Mouse (Mus musculus) midbrain, embryonic 14.5 days (tissue): ENCODE results near the gene Fam189b. TPM values are rescaled to one million over a fixed set of nuclear protein-coding genes. Genes with fewer than 3 reads are reported as not detected.

Experiments
- ATAC-seq: fragments of 200-750 bp; cut with Nextera tagmentation; 2 replicates; pipeline ENCODE4 v1.8.0; 2017; ENCODE audit warnings: moderate number of reproducible peaks, moderate library complexity; ENCODE audit not compliant: low FRiP score, low TSS enrichment
- DNase-seq: peaks from one replicate; pipeline ENCODE4 v3.0.0-alpha.2; 2015
- H3K27ac ChIP-seq: fragments of 300-500 bp; sonication (generic); replicated peaks from 2 replicates; pipeline ENCODE4 v1.5.1; 2014; ENCODE audit warnings: mild to moderate bottlenecking, low read depth, low read length, moderate library complexity
- H3K27me3 ChIP-seq: fragments of 300-500 bp; sonication (generic); 2 replicates; pipeline ENCODE4 v1.6.1; 2014; ENCODE audit warnings: low read length, control low read depth, mixed read lengths; ENCODE audit not compliant: control insufficient read depth, insufficient read depth
- H3K36me3 ChIP-seq: fragments of 300-500 bp; sonication (generic); 2 replicates; pipeline ENCODE4 v1.6.1; 2014; ENCODE audit warnings: low read length, control low read depth; ENCODE audit not compliant: control insufficient read depth, insufficient read depth
- H3K4me1 ChIP-seq: fragments of 300-500 bp; sonication (generic); 2 replicates; pipeline ENCODE4 v1.6.1; 2014; ENCODE audit warnings: mild to moderate bottlenecking, antibody characterized with exemption, low read length, control low read depth; ENCODE audit not compliant: control insufficient read depth, insufficient read depth
- H3K4me2 ChIP-seq: fragments of 300-500 bp; sonication (generic); 2 replicates; pipeline ENCODE4 v1.6.1; 2014; ENCODE audit warnings: mild to moderate bottlenecking, low read length, moderate library complexity
- H3K4me3 ChIP-seq: fragments of 300-500 bp; sonication (generic); replicated peaks from 2 replicates; pipeline ENCODE4 v1.5.1; 2014; ENCODE audit warnings: low read depth, low read length
- H3K9ac ChIP-seq: fragments of 300-500 bp; sonication (generic); replicated peaks from 2 replicates; pipeline ENCODE4 v1.6.1; 2014; ENCODE audit warnings: mild to moderate bottlenecking, low read length, moderate library complexity
- H3K9me3 ChIP-seq: fragments of 300-500 bp; sonication (generic); 2 replicates; pipeline ENCODE4 v1.6.1; 2016; ENCODE audit warnings: low read length, control low read depth, mixed read lengths; ENCODE audit not compliant: control insufficient read depth
- WGBS: fragments of 180-500 bp; shearing (Covaris S2); extraction: QIAGEN DNeasy Blood & Tissue Kit; methylation state at CpG from one replicate; pipeline ENCODE4 v1.1.7; 2014; 5-methylcytosine and 5-hydroxymethylcytosine counted together
- polyA plus RNA-seq: library from polyadenylated mRNA; unstranded; fragments of >200 nt; fragmentation: Nextera tagmentation; extraction: Ambion mirVana; gene quantifications from 2 replicates; pipeline ENCODE4 v1.2.1, GENCODE M21; 2014

Gene Fam189b
- 25.0 and 25.3 TPM in 2 replicates for polyA plus RNA-seq

- DNase-seq (peak; percentile 93), ATAC-seq (peak; percentile 91)
- H3K4me2 ChIP-seq = peak within 1 kb of the TSS; percentile 99
- peaks cover 53% of the 10 kb centered on the region for H3K36me3 ChIP-seq
- 5% methylated on average over 39 of the region's 39 CpGs for WGBS
- H3K27me3 ChIP-seq = no peaks in the 10 kb centered on the region
- peak within 1 kb of the TSS; percentile 61 for H3K4me3 ChIP-seq
- H3K9me3 ChIP-seq = no peaks in the 10 kb centered on the region
- peak within 1 kb of the TSS; percentile 86 for H3K9ac ChIP-seq
- peaks cover 18% of the 10 kb centered on the region for H3K4me1 ChIP-seq
- H3K27ac ChIP-seq = peak within 1 kb of the TSS; percentile 86
These were observed at the start of gene Fam189b for GRCm38 (mm10) chr3:89183058-89183958. Fam189b (plus strand) TSS chr3:89183143.

GRCm38 (mm10) chr3:89133752-89134151, 49.2 kb upstream of the Fam189b start:
- DNase-seq (no peak), ATAC-seq (no peak)
- H3K4me1 ChIP-seq = no peaks in the 10 kb centered on the region

GRCm38 (mm10) chr3:89135958-89136357, 47.0 kb upstream of the Fam189b start, which contains the start of gene Pklr:
Pklr (plus strand) TSS chr3:89136142.
- H3K9ac ChIP-seq = no peak within 1 kb of the TSS
- no peak for DNase-seq

More at GRCm38 (mm10) chr3:89133752-89134151, 49.2 kb upstream of the Fam189b start:
- no peaks in the 10 kb centered on the region for H3K9me3 ChIP-seq
- H3K27me3 ChIP-seq = no peaks in the 10 kb centered on the region
- no peaks in the 10 kb centered on the region for H3K36me3 ChIP-seq
- H3K27ac ChIP-seq = no peak overlapping the region
- H3K4me3 ChIP-seq = no peak overlapping the region
- WGBS = 89% methylated on average over 1 of the region's 1 CpGs
- no peak overlapping the region for H3K4me2 ChIP-seq
- no peak overlapping the region for H3K9ac ChIP-seq

GRCm38 (mm10) chr3:89136365-89136764, 46.6 kb upstream of the Fam189b start:
- DNase-seq (no peak), ATAC-seq (no peak)
- no peaks in the 10 kb centered on the region for H3K9me3 ChIP-seq
- no peaks in the 10 kb centered on the region for H3K36me3 ChIP-seq
- H3K4me1 ChIP-seq = no peaks in the 10 kb centered on the region
- H3K4me3 ChIP-seq = no peak overlapping the region
- H3K27ac ChIP-seq = no peak overlapping the region
- H3K9ac ChIP-seq = no peak overlapping the region
- 42% methylated on average over 9 of the region's 9 CpGs for WGBS
- H3K4me2 ChIP-seq = no peak overlapping the region
- no peaks in the 10 kb centered on the region for H3K27me3 ChIP-seq

More at GRCm38 (mm10) chr3:89135958-89136357, 47.0 kb upstream of the Fam189b start, which contains the start of gene Pklr:
- no peak for ATAC-seq
- no peaks in the 10 kb centered on the region for H3K4me1 ChIP-seq
- no peaks in the 10 kb centered on the region for H3K36me3 ChIP-seq
- H3K9me3 ChIP-seq = no peaks in the 10 kb centered on the region
- no peak within 1 kb of the TSS for H3K4me3 ChIP-seq
- WGBS = 59% methylated on average over 3 of the region's 3 CpGs
- H3K27me3 ChIP-seq = no peaks in the 10 kb centered on the region
- H3K27ac ChIP-seq = no peak within 1 kb of the TSS
- H3K4me2 ChIP-seq = no peak within 1 kb of the TSS

- Histone ChIP-seq H3K27ac (no peak overlapping the region), H3K9me3 (no peaks in the 10 kb centered on the region), H3K36me3 (0 out of 2 replicates have a peak, but pooled peaks cover 16% of the 10 kb centered on the region), H3K27me3 (no peaks in the 10 kb centered on the region), H3K4me3 (no peak overlapping the region), H3K4me2 (no peak overlapping the region), H3K4me1 (no peaks in the 10 kb centered on the region), H3K9ac (no peak overlapping the region)
- DNase-seq = no peak
- ATAC-seq = no peak
- 90% methylated on average over 10 of the region's 10 CpGs for WGBS
These were observed 38.1 kb upstream of the Fam189b start for GRCm38 (mm10) chr3:89144821-89145220.

- no peak overlapping the region for H3K4me2 ChIP-seq
- no peaks in the 10 kb centered on the region for H3K27me3 ChIP-seq
- ATAC-seq (no peak), DNase-seq (no peak)
- no peaks in the 10 kb centered on the region for H3K4me1 ChIP-seq
- no peak overlapping the region for H3K9ac ChIP-seq
- H3K36me3 ChIP-seq = peaks cover 21% of the 10 kb centered on the region; the same call in 1 of the 2 replicates
- no peak overlapping the region for H3K4me3 ChIP-seq
- no peaks in the 10 kb centered on the region for H3K9me3 ChIP-seq
- 27% methylated on average over 8 of the region's 8 CpGs for WGBS
- H3K27ac ChIP-seq = no peak overlapping the region
These were observed 37.4 kb upstream of the Fam189b start for GRCm38 (mm10) chr3:89145566-89145965.

GRCm38 (mm10) chr3:89147101-89147978, 35.6 kb upstream of the Fam189b start:
- H3K4me1 ChIP-seq = no peaks in the 10 kb centered on the region
- H3K36me3 ChIP-seq = peaks cover 30% of the 10 kb centered on the region
- H3K4me2 ChIP-seq = no peak overlapping the region
- no peaks in the 10 kb centered on the region for H3K9me3 ChIP-seq
- DNase-seq (peak; percentile 28), ATAC-seq (no peak)
- H3K27ac ChIP-seq = no peak overlapping the region
- no peak overlapping the region for H3K4me3 ChIP-seq
- no peak overlapping the region for H3K9ac ChIP-seq
- WGBS = 25% methylated on average over 26 of the region's 26 CpGs
- H3K27me3 ChIP-seq = no peaks in the 10 kb centered on the region

- H3K27me3 ChIP-seq = no peaks in the 10 kb centered on the region
- H3K27ac ChIP-seq = no peak overlapping the region
- WGBS = 12% methylated on average over 15 of the region's 15 CpGs
- H3K36me3 ChIP-seq = peaks cover 35% of the 10 kb centered on the region
- ATAC-seq = no peak
- H3K4me2 ChIP-seq = no peak overlapping the region
- no peaks in the 10 kb centered on the region for H3K4me1 ChIP-seq
- no peak overlapping the region for H3K4me3 ChIP-seq
- no peak for DNase-seq
- H3K9ac ChIP-seq = no peak overlapping the region
- H3K9me3 ChIP-seq = no peaks in the 10 kb centered on the region
These were observed 35.0 kb upstream of the Fam189b start for GRCm38 (mm10) chr3:89147979-89148311.
